Mouse (Mus musculus) kidney, embryonic 16.5 days (tissue): Measurements from ENCODE around the gene Ttc13. TPM values are rescaled to one million over a fixed set of nuclear protein-coding genes. Genes with fewer than 3 reads are reported as not detected.

Experiments used
- ATAC-seq: fragments of 200-750 bp; cut with Nextera tagmentation; 2 replicates; pipeline ENCODE4 v1.8.0; 2017; ENCODE audit warnings: moderate TSS enrichment; ENCODE audit not compliant: low FRiP score, low TSS enrichment
- H3K27ac ChIP-seq: fragments of 300-500 bp; sonication (generic); 2 replicates; pipeline ENCODE4 v1.5.1; 2014; ENCODE audit warnings: low read length
- H3K27me3 ChIP-seq: fragments of 300-500 bp; sonication (generic); 2 replicates; pipeline ENCODE4 v1.6.1; 2014; ENCODE audit warnings: low read length, control low read depth, mixed read lengths; ENCODE audit not compliant: insufficient read depth
- H3K36me3 ChIP-seq: fragments of 300-500 bp; sonication (generic); 2 replicates; pipeline ENCODE4 v1.6.1; 2014; ENCODE audit warnings: low read length, control low read depth, mixed read lengths; ENCODE audit not compliant: insufficient read depth
- H3K4me1 ChIP-seq: fragments of 300-500 bp; sonication (generic); 2 replicates; pipeline ENCODE4 v1.6.1; 2014; ENCODE audit warnings: low read length, control low read depth, mixed read lengths; ENCODE audit not compliant: insufficient read depth
- H3K4me2 ChIP-seq: fragments of 300-500 bp; sonication (generic); replicated peaks from 2 replicates; pipeline ENCODE4 v1.6.1; 2014; ENCODE audit warnings: low read depth, low read length
- H3K4me3 ChIP-seq: fragments of 300-500 bp; sonication (generic); 2 replicates; pipeline ENCODE4 v1.5.1; 2014; ENCODE audit warnings: mild to moderate bottlenecking, low read length
- H3K9ac ChIP-seq: fragments of 300-500 bp; sonication (generic); replicated peaks from 2 replicates; pipeline ENCODE4 v1.6.1; 2014; ENCODE audit warnings: low read length
- H3K9me3 ChIP-seq: fragments of 300-500 bp; sonication (generic); 2 replicates; pipeline ENCODE4 v1.6.1; 2016; ENCODE audit warnings: low read length, control low read depth
- WGBS: fragments of 180-500 bp; shearing (Covaris S2); extraction: QIAGEN DNeasy Blood & Tissue Kit; methylation state at CpG from one replicate; pipeline ENCODE4 v1.1.7; 2014; 5-methylcytosine and 5-hydroxymethylcytosine counted together
- polyA plus RNA-seq: library from polyadenylated mRNA; unstranded; fragments of >200 nt; fragmentation: Nextera tagmentation; extraction: Ambion mirVana; gene quantifications from 2 replicates; pipeline ENCODE4 v1.2.1, GENCODE M21; 2015

The Ttc13 gene
- polyA plus RNA-seq, 1 experiment from 2014 or later: 43.5 TPM

DNA sequence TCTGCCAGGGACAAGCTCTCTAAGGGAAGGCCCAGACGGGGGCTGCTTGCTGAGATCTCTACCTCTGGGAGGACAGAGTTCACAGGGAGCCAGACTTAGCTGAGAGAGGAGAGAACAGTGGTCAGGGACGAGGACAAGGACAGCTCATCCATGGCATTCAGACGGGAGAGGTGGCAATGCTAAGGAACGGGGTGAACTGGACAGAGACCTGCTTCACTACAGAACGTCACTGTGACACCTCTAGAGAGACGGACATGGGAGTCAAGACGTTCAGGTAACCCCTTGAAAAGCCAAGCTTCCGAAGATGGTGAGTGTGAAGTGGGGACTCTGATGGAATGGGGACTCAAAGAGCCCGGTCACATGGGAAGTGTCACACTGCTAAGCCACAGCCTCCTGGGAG, 95.5 kb downstream of the Ttc13 start:
- Histone ChIP-seq H3K4me3 (no peak overlapping the region), H3K36me3 (no peaks in the 10 kb centered on the region), H3K4me2 (no peak overlapping the region), H3K9me3 (no peaks in the 10 kb centered on the region), H3K9ac (no peak overlapping the region), H3K27me3 (no peaks in the 10 kb centered on the region), H3K4me1 (peaks cover 4% of the 10 kb centered on the region; the same call in 1 of the 2 replicates), H3K27ac (no peak overlapping the region)
- WGBS: 87% methylated on average over 9 of the region's 9 CpGs
- no peak for ATAC-seq

Other genes starting within 250 kb of the Ttc13 start
- 39.5 and 40.4 TPM in 2 replicates for gene Cog2, start 201.2 kb downstream of the Ttc13 start, polyA plus RNA-seq
- 1.5 and 2.2 TPM in 2 replicates for gene Agt, start 152.3 kb downstream of the Ttc13 start, polyA plus RNA-seq
- gene Capn9, start 145.9 kb downstream of the Ttc13 start, polyA plus RNA-seq: not detected in 2 replicates
- gene 2310022B05Rik, start 58.6 kb downstream of the Ttc13 start, polyA plus RNA-seq: 28.0 and 31.7 TPM in 2 replicates
- gene Arv1, start 156 bp upstream of the Ttc13 start, polyA plus RNA-seq: 23.8 and 27.2 TPM in 2 replicates
- 3.4 and 4.0 TPM in 2 replicates for gene Fam89a, start 29.8 kb upstream of the Ttc13 start, polyA plus RNA-seq
- gene Trim67, start 71.1 kb upstream of the Ttc13 start, polyA plus RNA-seq: 0.05 and 0.09 TPM in 2 replicates
- 120 and 122 TPM in 2 replicates for gene Gnpat, start 141.1 kb upstream of the Ttc13 start, polyA plus RNA-seq
- 47.6 and 50.1 TPM in 2 replicates for gene 2810004N23Rik, start 141.1 kb upstream of the Ttc13 start, polyA plus RNA-seq
- gene Exoc8, start 175.7 kb upstream of the Ttc13 start, polyA plus RNA-seq: 7.8 and 8.1 TPM in 2 replicates
- gene Sprtn, start 175.9 kb upstream of the Ttc13 start, polyA plus RNA-seq: 9.1 and 9.8 TPM in 2 replicates
- 9.0 and 10.3 TPM in 2 replicates for gene Egln1, start 227.3 kb upstream of the Ttc13 start, polyA plus RNA-seq